Mouse (Mus musculus) adrenal gland, adult 18-20 months (tissue): Measurements from ENCODE around the gene 1700067K01Rik. TPM values are rescaled to one million over a fixed set of nuclear protein-coding genes. Genes with fewer than 3 reads are reported as not detected.
A peak's percentile ranks its signal among the peaks of the same experiment; 100 is the strongest.

Experiments used
- DNase-seq, 2 experiments: peaks; one replicate each; pipeline ENCODE4 v3.0.0; 2021 to 2022; ENCODE audit warnings: low spot score in 2 of 2
- long read RNA-seq, 2 experiments: library from polyadenylated mRNA; stranded (forward); transcript quantifications; one replicate each; pipeline ENCODE4 v2.0.0; 2021
- total RNA-seq, 2 experiments: library from RNA; stranded (reverse); gene quantifications; 1 replicate in 1 of 2; 2 replicates in 1 of 2; pipeline ENCODE4 v1.2.3; 2021

Gene 1700067K01Rik
- total RNA-seq: under 1 TPM; 0.54 to 0.96 TPM
- long read RNA-seq, experiment 1, partial matches to known transcripts: 0 of 6 reads
- long read RNA-seq, experiment 1, other reads (novel, unspliced or antisense): 6 of 6 reads
- long read RNA-seq, experiment 2, partial matches to known transcripts: 0 of 7 reads
- long read RNA-seq, experiment 2, other reads (novel, unspliced or antisense): 7 of 7 reads

DNA sequence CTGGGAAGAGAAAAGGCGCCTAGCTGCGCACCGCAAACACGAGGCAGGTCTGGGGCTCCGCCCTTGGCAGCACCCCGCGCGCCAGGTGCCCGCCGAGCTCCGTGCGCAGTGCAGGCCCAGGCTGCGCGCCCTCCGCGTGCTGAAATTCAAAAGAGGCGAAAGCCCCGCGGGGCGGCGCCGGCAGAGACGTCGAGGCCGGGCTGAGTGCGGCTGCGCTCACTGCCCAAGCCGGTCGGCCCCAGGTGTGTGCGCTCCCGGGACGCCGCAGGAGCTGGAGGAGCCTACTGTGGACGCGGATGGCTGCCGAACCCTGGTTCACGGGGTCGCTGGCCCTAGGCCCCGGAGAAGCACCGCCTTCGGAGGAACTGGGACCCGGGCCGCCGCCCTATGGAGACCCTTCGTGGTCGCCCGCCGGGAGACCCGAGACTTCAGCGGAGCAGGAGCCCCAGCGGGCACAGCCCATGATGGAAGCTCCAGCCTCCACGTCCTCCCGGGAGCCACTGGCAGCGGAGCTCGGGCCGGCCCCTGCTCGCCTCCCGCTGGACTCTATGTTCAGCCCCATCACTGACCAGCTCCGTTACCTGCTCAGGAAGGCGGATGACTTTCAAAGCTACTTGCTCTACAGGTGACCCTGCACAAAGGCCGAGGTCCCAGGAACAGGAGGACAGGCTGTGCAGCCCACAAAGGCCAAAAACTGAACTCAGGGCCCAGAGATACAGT is at the start of gene 1700067K01Rik:
Gene 1700067K01Rik (plus strand): TSS at position 222 of the 720 bp plus-strand sequence.
- no peak for DNase-seq

DNA sequence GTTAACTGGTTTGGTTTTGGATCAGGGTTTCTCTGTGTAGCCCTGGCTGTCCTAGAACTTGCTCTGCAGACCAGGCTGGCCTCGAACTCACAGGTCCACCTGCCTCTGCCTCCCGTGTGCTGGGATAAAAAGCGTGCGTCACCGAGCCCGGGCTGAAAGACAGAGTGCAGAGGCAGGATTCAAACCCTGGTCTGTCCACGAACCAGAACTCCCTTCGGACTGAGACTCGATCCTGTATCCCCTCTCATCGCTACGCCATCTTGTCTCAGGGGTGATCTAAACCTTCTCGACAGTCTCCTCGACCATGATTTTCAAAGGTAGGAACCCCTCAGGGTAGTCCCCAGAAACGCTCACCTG is 46.6 kb upstream of the 1700067K01Rik start:
- no peak for DNase-seq

DNA sequence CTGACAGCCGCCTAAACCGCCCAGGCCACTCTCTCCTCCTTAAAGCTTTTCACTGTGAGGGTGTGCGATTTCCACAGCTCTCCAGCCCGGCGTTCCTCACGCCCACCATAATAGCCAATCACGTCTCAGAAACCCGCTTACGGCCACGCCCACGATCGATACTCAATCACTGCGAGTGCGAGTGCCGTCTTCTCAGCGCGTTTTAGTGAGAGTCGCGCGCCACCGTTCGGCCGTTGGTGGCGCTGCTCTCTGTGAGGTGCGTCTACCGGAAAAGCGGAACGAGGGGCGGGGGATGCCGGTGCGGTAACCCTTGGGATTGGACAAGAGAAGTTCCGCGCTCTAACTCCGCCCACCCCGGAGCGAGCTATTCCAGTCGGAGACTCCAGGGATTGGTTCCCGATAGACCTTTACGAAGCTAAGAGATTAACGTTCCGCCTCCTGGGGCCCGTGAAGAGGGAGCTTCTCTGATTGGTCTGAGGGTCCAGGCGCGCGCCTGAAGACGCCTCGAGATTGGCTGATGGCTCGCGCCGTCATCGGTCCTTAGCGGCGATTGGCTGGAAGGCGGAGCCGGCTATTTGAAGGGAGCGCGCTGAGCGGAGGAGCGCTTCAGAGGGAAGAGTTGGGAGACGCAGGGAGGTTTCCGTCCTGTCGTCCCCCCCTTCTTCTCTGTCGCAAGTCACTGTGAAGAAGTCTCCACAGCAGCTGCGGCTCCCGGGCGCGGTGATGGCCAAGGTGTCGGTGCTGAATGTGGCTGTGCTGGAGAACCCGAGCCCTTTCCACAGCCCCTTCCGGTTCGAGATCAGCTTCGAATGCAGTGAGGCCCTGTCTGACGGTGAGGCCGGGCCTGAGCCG is 46.0 kb upstream of the 1700067K01Rik start, which contains the start of the genes Gm10644 and Asf1b:
Gene Gm10644 (minus strand): TSS at position 100 of the 852 bp plus-strand sequence.
Gene Asf1b (plus strand): TSS at position 402 of the 852 bp plus-strand sequence.
- DNase-seq: peak; percentile 87 to 89

DNA sequence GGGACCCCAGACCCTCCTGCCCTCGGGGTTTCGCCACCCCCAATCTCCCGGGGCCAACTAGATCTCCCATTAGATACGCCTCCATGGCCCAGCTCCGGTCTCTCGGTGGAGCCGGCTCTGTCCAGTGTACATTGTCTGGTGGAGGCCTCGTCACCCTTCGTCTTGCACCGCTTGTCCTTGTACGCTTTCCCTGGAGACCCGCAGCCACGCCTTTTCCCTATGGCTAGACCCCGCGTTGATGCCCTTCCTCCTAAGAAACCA is 45.4 kb upstream of the 1700067K01Rik start:
- no peak for DNase-seq

DNA sequence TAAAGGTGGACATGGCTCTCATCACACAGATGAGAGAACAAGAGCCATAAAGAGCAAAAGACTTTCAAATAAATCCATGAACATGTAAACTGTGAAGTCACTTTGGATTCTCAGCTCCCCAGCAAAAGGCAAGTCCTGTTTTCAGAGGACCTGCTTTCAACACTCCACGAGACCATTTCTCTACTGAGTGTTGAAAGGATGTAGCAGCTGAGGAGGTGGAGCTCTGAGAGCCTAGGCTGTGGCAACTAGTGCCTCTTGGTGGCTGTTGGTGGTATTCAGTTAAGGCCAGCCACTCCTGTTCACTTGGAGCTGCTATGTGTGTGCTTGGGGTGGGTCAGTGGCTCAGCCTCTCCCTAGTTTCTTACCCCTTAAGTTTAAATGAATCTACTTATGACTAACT is 44.5 kb upstream of the 1700067K01Rik start:
- DNase-seq: no peak

DNA sequence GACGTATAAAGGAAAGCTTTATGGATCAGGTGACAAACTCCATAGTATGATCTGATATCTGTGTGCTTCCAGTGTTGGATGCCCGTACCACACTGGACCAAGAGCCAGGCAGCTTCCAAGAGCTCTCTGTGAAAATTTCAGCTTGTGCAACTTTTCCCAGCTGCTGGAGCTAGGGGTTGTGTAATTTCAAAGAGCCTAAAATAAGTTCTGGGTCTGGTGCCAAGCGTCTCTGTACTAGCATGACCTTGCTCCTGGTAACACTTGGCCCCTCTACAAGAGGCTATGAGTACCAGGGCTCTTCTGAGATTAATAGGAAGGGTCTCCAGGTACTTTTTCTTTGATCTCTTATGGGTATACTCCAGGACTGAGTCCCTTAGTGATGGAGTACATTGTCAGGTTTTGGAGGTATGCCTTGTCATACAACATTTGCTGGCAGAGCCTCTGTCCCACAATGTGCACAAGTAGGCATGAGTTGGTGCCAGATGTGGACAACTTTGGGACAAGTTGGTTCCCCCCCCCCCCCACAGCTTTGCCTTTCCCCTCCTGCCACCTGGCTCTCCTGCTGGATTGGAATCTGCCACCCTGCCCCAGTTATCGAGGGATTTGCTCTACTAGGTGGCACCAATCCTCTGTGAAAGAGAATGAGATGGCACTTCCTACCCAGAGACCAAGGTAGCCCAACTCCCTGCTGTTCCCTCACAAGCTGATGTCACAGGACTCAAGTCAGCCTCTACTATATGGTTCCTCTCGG is 37.1 kb upstream of the 1700067K01Rik start:
- no peak for DNase-seq

DNA sequence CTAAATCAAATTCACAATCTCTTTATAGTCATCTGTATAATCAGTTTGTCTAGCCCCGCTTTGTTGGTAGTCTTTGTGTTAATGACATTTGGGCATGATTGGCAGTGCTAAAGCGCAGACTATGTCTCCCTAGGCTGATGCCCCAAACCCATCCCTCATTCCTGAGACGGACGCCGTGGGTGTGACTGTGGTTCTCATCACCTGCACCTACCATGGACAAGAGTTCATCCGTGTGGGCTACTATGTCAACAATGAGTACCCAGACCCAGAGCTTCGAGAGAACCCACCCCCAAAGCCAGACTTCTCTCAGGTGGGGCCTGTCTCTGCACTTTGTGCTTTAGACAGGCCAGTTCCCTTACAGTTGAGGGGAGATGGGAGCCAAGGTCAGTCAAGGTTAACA is 33.6 kb upstream of the 1700067K01Rik start:
- no peak for DNase-seq

DNA sequence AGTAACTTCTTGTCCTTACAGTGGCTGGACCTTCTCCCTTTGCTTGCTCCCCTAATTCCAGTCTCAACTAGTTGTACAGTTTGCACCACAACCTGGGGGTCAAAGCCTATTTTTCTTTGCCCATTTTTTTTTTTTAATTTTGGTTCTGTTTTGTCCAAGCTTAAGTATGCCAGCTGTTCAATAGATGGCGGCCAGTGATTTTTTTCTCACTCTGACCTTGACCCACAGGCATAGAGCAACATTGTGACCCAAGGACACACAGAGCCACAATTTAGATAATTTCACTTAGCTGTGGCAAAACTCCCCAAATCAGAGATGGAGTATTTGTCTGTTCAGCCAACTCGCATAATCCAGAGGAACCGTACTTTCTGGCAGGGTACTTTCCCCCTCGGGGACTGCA is 30.2 kb upstream of the 1700067K01Rik start:
- DNase-seq: no peak

DNA sequence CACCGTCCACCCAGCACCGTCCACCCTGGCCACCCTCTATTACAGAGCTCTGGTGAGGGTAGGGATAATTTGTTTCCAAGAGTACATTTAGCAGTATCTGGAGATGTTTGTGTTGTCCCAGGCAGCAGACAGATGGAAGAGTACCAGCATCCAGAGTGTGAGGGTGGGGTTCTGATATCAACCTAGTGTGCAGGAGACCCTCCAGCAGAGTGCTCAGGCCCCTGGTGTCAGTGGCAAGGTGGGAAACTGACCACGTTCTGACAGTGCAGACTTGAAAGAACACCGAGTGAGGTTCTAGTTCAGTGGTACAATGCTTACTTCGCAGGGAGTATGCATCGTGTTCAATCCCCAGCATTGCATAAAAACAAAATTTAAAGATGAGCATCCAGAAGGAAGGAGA is 29.6 kb upstream of the 1700067K01Rik start:
- no peak for DNase-seq

DNA sequence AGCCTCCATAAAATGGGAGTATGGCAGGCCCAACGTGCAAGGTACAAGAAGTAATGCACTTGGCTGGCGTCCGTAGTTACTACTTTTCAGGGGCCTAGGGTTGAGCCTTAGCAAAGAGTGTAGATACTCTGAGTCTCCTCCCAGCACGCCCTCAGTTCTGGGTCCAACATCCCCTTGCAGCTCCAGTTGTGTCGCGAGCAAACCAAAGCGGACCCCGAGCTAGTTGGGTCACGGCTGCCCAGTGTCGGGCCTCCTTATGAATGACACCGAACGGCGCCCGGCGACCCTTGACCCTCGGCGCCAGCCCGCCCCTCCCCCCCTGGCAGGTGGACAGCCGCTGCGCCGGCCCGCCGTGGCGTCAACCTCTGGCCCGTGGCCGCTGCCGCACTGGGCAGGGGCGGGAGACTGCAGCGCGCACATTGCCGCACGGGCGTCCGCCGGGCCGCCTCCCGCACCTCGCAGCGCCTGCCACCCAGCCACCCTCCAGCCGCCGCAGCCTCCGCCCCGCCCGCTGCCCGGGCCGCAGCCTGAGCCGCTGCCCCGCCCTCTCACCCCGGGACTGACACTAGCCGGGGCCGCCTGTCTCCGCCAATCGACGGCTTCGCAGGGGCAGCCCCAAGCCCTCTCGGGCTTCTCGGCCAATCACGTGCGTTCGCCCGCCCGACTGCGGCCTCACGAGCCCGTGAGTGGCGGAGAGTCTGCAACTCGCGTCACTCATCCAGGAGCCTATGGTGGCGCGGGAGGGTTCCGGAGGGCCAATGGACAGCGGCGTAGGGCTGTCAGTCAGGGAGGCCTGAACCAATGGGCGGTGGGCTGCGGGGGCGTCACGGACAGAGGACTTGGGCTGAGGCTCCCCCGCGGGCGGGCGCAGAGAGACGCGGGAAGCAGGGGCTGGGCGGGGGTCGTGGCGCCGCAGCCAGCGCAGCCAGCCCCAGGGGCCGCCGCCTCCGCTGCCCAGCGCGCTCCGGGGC is 28.9 kb upstream of the 1700067K01Rik start, which contains the start of gene Prkaca:
Gene Prkaca (plus strand): TSS at position 844 of the 971 bp plus-strand sequence.
- peak; percentile 91 to 93 for DNase-seq

DNA sequence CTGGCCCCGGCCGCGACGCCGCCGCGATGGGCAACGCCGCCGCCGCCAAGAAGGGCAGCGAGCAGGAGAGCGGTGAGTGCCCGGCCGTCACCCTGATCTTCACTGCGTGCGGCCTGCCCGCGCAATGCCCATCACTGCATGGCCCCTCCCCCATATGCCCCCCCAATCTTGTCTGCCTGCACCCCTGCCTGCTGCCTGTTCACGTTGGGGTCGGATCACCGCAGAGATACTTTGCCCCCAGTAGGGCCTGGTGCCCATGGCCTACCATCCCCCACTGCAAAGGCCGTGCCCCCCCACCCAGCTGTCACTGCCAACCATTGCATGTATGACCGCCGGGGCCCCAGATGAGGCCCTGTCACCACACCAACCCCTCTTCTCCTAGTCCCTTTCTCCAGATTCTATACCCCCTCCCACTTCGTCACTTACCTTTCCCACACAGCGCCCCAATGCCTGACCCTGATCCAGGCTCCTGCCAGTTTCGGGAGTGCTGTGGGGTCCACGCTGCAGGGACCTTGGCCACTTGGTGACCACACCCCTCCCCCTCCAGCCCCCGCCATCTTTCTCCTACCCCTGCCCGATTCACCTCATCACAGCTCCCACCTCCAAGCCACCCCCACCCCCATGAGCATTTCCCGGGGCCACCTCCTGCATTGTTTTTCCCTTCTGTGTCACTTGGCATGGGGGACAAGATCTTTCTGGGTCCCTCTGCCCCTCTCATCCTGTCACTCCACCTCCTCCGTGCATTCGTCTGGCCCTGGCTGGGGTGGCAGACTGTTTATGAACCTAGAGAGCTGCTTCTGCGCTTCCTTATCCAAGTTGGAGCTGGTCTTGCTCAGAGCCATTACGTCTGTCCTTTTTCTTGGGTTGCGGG is 27.9 kb upstream of the 1700067K01Rik start:
- DNase-seq: no peak

DNA sequence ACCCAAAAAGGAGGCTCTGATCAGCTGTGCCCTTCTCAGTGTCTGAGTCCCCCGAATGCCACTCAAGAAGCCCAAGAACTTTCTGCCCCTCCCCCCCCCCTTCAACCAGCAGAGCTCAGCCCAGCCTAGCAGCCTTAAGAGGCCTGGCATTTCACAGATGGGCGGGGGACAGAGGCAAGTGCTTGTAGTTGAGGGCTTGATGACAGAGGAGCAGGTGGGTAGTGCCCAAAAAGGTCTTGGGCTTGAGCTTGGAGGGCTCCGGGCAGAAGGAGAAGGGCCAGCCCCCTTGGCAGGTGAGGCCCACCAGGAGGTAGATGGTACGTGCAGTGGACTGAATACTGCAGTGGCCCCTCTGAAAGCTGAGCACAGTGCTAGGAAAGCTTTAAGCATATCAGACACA is 26.8 kb upstream of the 1700067K01Rik start:
- DNase-seq: no peak

DNA sequence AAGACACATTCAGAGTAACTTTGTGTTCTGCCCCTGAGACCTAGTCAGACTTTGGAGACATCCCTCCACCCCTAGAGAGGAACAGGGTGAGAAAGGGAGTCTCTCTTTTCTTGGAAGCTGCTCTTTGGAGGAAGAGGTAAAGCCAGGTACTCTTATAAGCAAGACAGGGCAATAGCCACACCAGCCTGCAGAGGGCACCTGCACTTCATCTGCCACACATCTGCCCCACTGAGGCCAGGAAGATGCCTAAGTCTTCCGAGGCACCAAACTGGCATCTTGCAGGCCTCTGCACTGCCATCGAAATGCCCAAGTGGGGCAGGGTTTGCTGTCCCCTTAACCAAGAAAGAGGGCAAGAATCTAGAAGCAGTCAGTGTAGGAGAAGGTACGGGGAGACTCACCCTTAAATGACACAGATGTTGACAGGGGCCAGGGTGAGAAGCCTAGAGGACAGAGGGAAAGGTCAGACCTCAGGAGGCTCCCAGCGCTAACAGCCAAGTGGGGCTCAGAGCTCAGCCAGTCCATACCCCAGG is 25.1 kb upstream of the 1700067K01Rik start:
- DNase-seq: no peak

DNA sequence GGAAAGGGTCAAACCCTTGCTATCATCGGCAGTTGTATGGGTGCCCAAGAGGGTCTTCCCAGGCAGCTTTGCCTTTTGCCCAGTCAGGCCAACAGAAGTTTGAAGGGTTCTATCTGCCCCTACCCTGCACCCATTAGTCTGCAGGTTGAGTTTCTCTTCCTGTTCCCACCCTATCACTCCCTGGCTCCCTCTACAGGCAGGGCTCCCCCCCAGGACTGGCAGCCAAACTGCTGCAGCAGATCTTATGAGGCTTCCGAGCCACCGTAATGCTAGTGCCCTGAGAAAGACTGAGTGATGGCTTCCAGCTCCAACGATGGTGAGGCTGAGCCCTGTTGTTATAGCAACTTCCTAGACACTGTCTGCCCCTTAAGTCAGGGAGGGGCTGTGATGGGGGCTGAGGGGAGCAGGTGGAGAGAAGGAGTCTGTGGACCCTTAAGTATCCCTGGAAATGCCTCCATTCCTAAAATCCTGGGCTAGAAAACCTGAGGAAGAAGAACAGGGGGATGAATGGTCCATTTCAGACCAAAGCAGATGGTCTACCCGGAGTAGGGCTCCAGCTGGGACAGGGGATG is 24.4 kb upstream of the 1700067K01Rik start:
- DNase-seq: no peak

DNA sequence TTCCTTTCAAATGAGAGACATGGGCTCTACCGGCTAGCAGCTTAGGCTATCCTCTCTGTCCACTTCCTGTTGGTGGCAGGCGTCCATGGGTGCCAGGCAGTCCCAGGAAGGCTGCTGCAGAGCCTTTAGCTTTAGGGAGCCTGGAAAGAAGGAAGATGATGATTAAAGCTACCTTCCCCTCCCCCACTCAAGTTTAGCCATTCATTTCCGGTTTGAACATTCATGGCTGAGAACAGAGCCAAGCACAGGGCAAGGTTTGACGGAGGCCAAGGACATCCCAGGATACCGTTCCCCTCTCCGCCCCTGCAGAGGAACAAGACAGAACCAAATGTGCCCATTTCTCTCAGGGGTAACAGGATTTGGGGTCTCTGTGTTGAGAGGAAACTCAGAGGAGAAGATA is 23.7 kb upstream of the 1700067K01Rik start:
- DNase-seq: no peak

DNA sequence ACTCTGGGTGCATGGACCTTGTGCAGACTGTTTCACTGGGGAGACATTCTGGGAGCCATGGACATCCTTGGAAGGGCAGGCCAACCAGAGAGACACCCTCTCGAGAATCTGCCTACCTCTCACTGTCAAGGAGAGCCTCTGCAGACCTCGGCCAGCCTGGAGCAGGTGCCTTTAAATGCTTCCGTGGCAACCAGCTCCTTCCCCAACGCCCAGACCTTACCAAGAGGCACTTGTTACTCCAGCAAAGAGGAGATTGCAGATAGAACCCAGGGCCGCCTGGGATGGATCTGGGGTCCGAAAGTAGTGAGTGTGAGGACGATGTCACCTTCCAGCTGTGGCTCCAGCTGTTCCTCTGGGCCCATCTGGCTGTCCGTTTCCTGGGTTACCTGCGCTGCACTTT is 23.1 kb upstream of the 1700067K01Rik start:
- no peak for DNase-seq

DNA sequence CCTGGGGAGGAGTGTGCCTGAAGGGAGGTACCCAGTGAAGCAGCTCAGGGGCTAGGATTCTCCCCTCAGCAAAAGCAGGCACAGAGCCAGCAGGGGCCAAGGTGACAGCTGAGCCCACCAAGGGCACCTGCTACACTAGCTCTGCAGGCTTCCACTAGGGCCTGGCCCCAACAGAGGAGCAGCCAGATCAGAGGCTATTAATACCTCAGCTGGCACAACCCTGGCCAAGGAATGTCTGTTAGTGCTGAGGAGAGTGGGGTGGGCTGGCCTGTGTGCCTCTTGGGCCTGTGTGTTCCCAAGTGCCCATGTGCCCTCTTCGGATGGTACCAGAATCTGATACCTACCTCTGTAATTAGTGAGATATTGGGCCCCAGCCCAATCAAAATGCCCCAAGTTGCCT is 21.1 kb upstream of the 1700067K01Rik start:
- DNase-seq: no peak

DNA sequence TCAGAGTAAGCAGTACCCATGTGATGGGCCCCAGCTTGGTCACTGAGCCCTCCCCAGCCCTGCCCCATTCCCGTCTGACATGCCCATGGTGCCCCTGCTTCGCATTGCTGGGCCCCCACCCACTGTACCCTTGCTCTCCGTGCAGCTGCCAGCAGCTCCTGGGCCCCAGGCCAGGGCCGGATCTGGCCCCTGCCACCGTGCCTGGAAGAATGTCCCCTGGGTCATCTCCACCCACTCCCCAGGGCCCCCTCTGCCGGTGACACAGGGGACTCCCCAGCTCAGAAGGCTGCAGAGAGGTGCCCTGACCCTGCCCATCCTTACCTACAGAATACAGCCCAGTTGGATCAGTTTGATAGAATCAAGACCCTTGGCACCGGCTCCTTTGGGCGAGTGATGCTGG is 20.5 kb upstream of the 1700067K01Rik start:
- DNase-seq: no peak

DNA sequence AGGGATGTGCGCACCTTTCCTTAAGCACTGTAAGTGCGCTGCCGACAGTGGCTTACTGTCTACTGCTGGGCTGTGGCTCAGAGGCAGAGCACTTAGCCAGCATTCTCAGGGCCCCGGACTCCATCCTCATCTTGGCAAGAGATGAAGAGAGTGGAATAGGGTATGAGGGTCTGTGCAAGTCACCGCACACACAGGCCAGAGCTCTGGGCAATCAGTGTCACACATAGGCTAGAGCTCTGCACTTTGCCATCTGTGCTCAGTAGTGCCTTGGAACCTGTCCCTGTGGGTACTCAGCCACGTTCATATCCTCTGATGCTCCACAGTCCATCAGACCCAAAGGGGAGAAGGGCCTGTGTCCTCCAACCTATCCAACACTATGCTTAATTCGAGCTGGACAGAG is 19.8 kb upstream of the 1700067K01Rik start:
- DNase-seq: no peak
